Mouse (Mus musculus): Measurements from ENCODE around the gene Zswim3. TPM values are rescaled to one million over a fixed set of nuclear protein-coding genes. Genes with fewer than 3 reads are reported as not detected.
"Not testable (repeated sequence)": the region's sequence is repeated elsewhere in the genome, so short reads cannot be mapped to it uniquely, and the experiment has no call there.

The Zswim3 gene
- polyA plus RNA-seq, 1 experiment from 2014 or later = 11.3 TPM

DNA sequence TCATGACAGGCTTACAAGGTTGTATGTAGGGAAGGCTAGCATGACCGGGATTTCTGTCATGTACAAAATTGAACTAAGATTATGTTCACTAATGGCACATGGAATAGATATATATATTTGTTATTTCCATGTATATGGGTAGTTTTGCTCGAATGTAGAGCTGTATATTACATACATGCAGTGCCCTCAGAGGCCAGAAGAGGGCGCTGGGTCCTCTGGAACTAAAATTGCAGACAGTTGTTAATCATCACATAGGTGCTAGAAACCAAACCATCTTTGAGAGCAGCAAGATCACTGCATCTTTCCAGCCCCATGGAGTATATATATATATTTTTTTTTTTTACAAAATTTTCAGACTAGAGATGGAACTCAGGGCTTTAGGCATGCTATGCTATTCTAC is 40.9 kb downstream of the Zswim3 start:
- H3K4me3 ChIP-seq (ENCODE audit: low read depth, low read length) = no peak overlapping the region
- H3K9me3 ChIP-seq (replicated peaks; ENCODE audit: control insufficient read depth, low read length) = no peaks in the 10 kb centered on the region
- H3K27me3 ChIP-seq (ENCODE audit: control insufficient read depth, insufficient read depth, low read length) = no peaks in the 10 kb centered on the region
- WGBS = 58% methylated on average over 3 of the region's 3 CpGs
- no peaks in the 10 kb centered on the region for H3K36me3 ChIP-seq (replicated peaks; ENCODE audit: control insufficient read depth, insufficient read depth, low read depth, low read length)
- ATAC-seq (replicated peaks; ENCODE audit: insufficient number of reproducible peaks, low FRiP score, low TSS enrichment, low read depth) = no peak
- DNase-seq (ENCODE audit: low spot score) = peak; percentile 20
- H3K9ac ChIP-seq (replicated peaks; ENCODE audit: low read length) = no peak overlapping the region
- no peak overlapping the region for H3K27ac ChIP-seq (replicated peaks; ENCODE audit: low read depth, low read length)
- no peaks in the 10 kb centered on the region for H3K4me1 ChIP-seq (ENCODE audit: control insufficient read depth, insufficient read depth, low read length)
- no peak overlapping the region for H3K4me2 ChIP-seq (ENCODE audit: low read depth, low read length)

DNA sequence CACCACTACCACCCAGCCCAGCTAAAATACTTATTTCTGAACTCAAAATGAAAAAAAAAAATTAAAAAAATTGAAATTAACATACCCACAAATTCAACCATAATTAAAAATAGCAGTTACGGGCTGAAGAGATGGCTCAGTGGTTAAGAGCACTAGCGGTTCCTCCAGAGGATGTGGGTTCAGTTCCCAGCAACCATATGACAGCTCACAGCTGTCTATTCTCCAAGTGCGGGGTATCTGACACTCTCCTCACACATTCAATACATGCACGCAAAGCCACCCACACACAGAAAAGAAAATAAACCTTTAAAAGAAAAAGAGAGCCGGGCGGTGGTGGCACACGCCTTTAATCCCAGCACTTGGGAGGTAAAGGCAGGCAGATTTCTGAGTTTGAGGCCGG is 45.2 kb downstream of the Zswim3 start:
- WGBS = 81% methylated on average over 8 of the region's 8 CpGs
- H3K27me3 ChIP-seq (ENCODE audit: control insufficient read depth, insufficient read depth, low read length) = 0 out of 2 replicates have a peak, but pooled peaks cover 2% of the 10 kb centered on the region
- H3K4me2 ChIP-seq (ENCODE audit: low read depth, low read length) = no peak overlapping the region
- no peaks in the 10 kb centered on the region for H3K4me1 ChIP-seq (ENCODE audit: control insufficient read depth, insufficient read depth, low read length)
- no peak overlapping the region for H3K27ac ChIP-seq (replicated peaks; ENCODE audit: low read depth, low read length)
- H3K9ac ChIP-seq (replicated peaks; ENCODE audit: low read length) = no peak overlapping the region
- DNase-seq (ENCODE audit: low spot score) (no peak), ATAC-seq (replicated peaks; ENCODE audit: insufficient number of reproducible peaks, low FRiP score, low TSS enrichment, low read depth) (no peak)
- H3K4me3 ChIP-seq (ENCODE audit: low read depth, low read length) = no peak overlapping the region
- no peaks in the 10 kb centered on the region for H3K36me3 ChIP-seq (replicated peaks; ENCODE audit: control insufficient read depth, insufficient read depth, low read depth, low read length)
- no peaks in the 10 kb centered on the region for H3K9me3 ChIP-seq (replicated peaks; ENCODE audit: control insufficient read depth, low read length)

DNA sequence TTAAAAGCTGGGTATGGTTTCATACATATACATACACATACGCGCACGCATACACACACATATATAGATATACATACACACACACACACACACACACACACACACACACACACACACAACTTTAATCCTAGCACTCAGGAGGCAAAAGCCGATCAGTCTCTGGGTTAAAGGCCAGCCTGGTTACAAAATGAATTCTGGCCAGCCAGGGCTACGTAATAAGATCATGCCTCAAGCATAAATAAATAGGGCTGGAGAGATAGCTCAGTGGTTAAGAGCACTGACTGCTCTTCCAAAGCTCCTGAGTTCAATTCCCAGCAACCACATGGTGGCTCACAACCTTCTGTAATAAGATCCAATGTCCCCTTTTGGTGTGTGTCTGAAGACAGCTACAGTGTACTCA is 50.7 kb downstream of the Zswim3 start:
- not testable (repeated sequence) for H3K4me3 ChIP-seq (ENCODE audit: low read depth, low read length); H3K27ac ChIP-seq (replicated peaks; ENCODE audit: low read depth, low read length); H3K9ac ChIP-seq (replicated peaks; ENCODE audit: low read length); H3K4me1 ChIP-seq (ENCODE audit: control insufficient read depth, insufficient read depth, low read length); H3K27me3 ChIP-seq (ENCODE audit: control insufficient read depth, insufficient read depth, low read length); H3K4me2 ChIP-seq (ENCODE audit: low read depth, low read length); DNase-seq (ENCODE audit: low spot score); ATAC-seq (replicated peaks; ENCODE audit: insufficient number of reproducible peaks, low FRiP score, low TSS enrichment, low read depth); H3K36me3 ChIP-seq (replicated peaks; ENCODE audit: control insufficient read depth, insufficient read depth, low read depth, low read length); H3K9me3 ChIP-seq (replicated peaks; ENCODE audit: control insufficient read depth, low read length)
- 77% methylated on average over 5 of the region's 5 CpGs for WGBS

DNA sequence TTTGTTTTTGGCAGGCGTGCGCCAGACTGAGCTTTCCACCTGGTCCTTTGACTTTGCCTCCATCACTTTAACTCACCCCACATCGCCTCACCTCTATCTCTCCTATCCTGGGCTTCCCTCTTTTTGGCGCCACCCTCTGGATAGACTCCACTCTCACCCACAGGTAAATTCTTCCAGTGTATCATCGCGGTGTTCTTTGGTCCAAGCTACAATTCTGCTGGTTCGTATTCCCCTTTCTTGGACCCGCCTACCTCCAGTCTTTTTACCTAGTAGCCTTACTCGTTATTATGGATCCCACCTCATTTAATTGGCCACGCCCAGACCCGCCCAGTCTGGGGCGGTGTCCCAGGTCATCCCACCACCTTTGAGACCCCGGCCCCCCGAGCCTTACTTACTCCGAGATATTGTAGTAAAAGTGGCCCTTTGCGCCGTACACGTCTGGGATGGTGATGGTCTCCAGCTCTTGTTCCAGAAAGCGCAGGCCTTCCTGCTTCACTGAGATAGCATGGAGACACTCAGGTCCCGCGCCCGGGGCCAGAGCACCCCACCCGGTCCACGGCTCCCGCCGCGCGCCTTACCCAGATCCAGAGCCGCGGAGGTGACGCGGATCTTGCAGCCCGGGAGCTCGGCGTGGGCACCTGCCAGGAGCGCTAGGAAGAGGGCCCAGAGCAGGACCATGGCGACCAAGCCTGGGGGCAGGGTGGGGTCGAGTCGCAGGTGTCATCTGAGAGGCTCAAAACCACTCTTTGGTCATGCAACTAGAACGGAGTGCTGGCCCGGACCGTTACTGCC is 51.6 kb downstream of the Zswim3 start:
- Histone ChIP-seq H3K4me3 (ENCODE audit: low read depth, low read length) (peak overlapping the region; percentile 49), H3K36me3 (replicated peaks; ENCODE audit: control insufficient read depth, insufficient read depth, low read depth, low read length) (no peaks in the 10 kb centered on the region), H3K9me3 (replicated peaks; ENCODE audit: control insufficient read depth, low read length) (no peaks in the 10 kb centered on the region), H3K4me2 (ENCODE audit: low read depth, low read length) (peak overlapping the region; percentile 89), H3K27ac (replicated peaks; ENCODE audit: low read depth, low read length) (0 out of 2 replicates have a peak overlapping the region, but pooled peaks have one; percentile 53), H3K4me1 (ENCODE audit: control insufficient read depth, insufficient read depth, low read length) (peaks cover 4% of the 10 kb centered on the region; the same call in 1 of the 2 replicates), H3K27me3 (ENCODE audit: control insufficient read depth, insufficient read depth, low read length) (peaks cover 9% of the 10 kb centered on the region; the same call in 1 of the 2 replicates), H3K9ac (replicated peaks; ENCODE audit: low read length) (peak overlapping the region; percentile 40)
- WGBS = under 1% methylated on average over 42 of the region's 42 CpGs
- DNase-seq (ENCODE audit: low spot score) (peak; percentile 43), ATAC-seq (replicated peaks; ENCODE audit: insufficient number of reproducible peaks, low FRiP score, low TSS enrichment, low read depth) (no peak)

- H3K27me3 ChIP-seq (ENCODE audit: control insufficient read depth, insufficient read depth, low read length) = peaks cover 9% of the 10 kb centered on the region; the same call in 1 of the 2 replicates
- ATAC-seq (replicated peaks; ENCODE audit: insufficient number of reproducible peaks, low FRiP score, low TSS enrichment, low read depth) = peak; percentile 74
- peaks cover 4% of the 10 kb centered on the region; the same call in 1 of the 2 replicates for H3K4me1 ChIP-seq (ENCODE audit: control insufficient read depth, insufficient read depth, low read length)
- under 1% methylated on average over 45 of the region's 47 CpGs for WGBS
- peak within 1 kb of the TSS; percentile 89 for H3K4me2 ChIP-seq (ENCODE audit: low read depth, low read length)
- H3K9me3 ChIP-seq (replicated peaks; ENCODE audit: control insufficient read depth, low read length) = no peaks in the 10 kb centered on the region
- peak within 1 kb of the TSS; percentile 49 for H3K4me3 ChIP-seq (ENCODE audit: low read depth, low read length)
- peak within 1 kb of the TSS; percentile 53 for H3K27ac ChIP-seq (replicated peaks; ENCODE audit: low read depth, low read length)
- peak within 1 kb of the TSS; percentile 40 for H3K9ac ChIP-seq (replicated peaks; ENCODE audit: low read length)
- no peaks in the 10 kb centered on the region for H3K36me3 ChIP-seq (replicated peaks; ENCODE audit: control insufficient read depth, insufficient read depth, low read depth, low read length)
- peak; percentile 78 for DNase-seq (ENCODE audit: low spot score)
Measured at GRCm38 (mm10) chr2:164857101-164857821, 52.4 kb downstream of the Zswim3 start, which contains the start of gene Pltp. Gene Pltp, minus strand, starts transcription at chr2:164857711.

- H3K27me3 ChIP-seq (ENCODE audit: control insufficient read depth, insufficient read depth, low read length) = peaks cover 9% of the 10 kb centered on the region; the same call in 1 of the 2 replicates
- H3K4me3 ChIP-seq (ENCODE audit: low read depth, low read length) = peak overlapping the region; percentile 49
- under 1% methylated on average over 19 of the region's 19 CpGs for WGBS
- H3K36me3 ChIP-seq (replicated peaks; ENCODE audit: control insufficient read depth, insufficient read depth, low read depth, low read length) = no peaks in the 10 kb centered on the region
- DNase-seq (ENCODE audit: low spot score) = peak; percentile 43
- H3K4me1 ChIP-seq (ENCODE audit: control insufficient read depth, insufficient read depth, low read length) = peaks cover 4% of the 10 kb centered on the region; the same call in 1 of the 2 replicates
- peak overlapping the region; percentile 89 for H3K4me2 ChIP-seq (ENCODE audit: low read depth, low read length)
- H3K9me3 ChIP-seq (replicated peaks; ENCODE audit: control insufficient read depth, low read length) = no peaks in the 10 kb centered on the region
- no peak overlapping the region for H3K27ac ChIP-seq (replicated peaks; ENCODE audit: low read depth, low read length)
- peak overlapping the region; percentile 40 for H3K9ac ChIP-seq (replicated peaks; ENCODE audit: low read length)
- ATAC-seq (replicated peaks; ENCODE audit: insufficient number of reproducible peaks, low FRiP score, low TSS enrichment, low read depth) = no peak
Measured at GRCm38 (mm10) chr2:164857842-164858553, 53.1 kb downstream of the Zswim3 start.

DNA sequence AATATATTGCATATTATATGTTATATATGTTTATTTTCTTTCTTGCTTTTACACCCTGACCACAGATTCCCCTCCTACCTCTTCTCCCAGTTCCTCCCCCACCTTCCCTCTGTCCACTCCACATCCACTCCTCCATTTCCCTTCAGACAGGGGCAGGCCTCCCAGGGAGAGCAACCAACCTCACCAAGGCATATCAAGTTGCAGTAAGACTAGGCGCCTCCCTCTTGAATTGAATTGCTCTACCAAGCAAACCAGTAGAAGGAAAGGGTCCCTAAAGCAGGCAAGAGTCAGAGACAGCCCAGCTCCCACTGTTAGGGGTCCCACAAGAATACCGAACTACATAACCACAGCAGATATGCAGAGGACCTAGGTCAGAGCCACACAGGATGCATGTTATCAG is 54.3 kb downstream of the Zswim3 start:
- H3K4me3 ChIP-seq (ENCODE audit: low read depth, low read length) = no peak overlapping the region
- no peak for ATAC-seq (replicated peaks; ENCODE audit: insufficient number of reproducible peaks, low FRiP score, low TSS enrichment, low read depth)
- peaks cover 4% of the 10 kb centered on the region; the same call in 1 of the 2 replicates for H3K4me1 ChIP-seq (ENCODE audit: control insufficient read depth, insufficient read depth, low read length)
- WGBS = 53% methylated on average over 2 of the region's 2 CpGs
- no peaks in the 10 kb centered on the region for H3K9me3 ChIP-seq (replicated peaks; ENCODE audit: control insufficient read depth, low read length)
- no peak overlapping the region for H3K4me2 ChIP-seq (ENCODE audit: low read depth, low read length)
- H3K36me3 ChIP-seq (replicated peaks; ENCODE audit: control insufficient read depth, insufficient read depth, low read depth, low read length) = no peaks in the 10 kb centered on the region
- no peak for DNase-seq (ENCODE audit: low spot score)
- no peak overlapping the region for H3K9ac ChIP-seq (replicated peaks; ENCODE audit: low read length)
- no peak overlapping the region for H3K27ac ChIP-seq (replicated peaks; ENCODE audit: low read depth, low read length)
- peaks cover 9% of the 10 kb centered on the region; the same call in 1 of the 2 replicates for H3K27me3 ChIP-seq (ENCODE audit: control insufficient read depth, insufficient read depth, low read length)

Measured in embryonic facial prominence, embryonic 11.5 days (tissue).